Mouse (Mus musculus) kidney, postnatal 25 days (tissue): Measurements from ENCODE around the gene Gpr75.

Experiments used
- DNase-seq, 2 experiments: peaks; one replicate each; pipeline ENCODE4 v3.0.0; 2021; ENCODE audit warnings: mixed read lengths in 2 of 2

The Gpr75 gene

GRCm38 (mm10) chr11:30885171-30885871 lies at the start of gene Gpr75, which contains the start of gene Asb3:
Gene Gpr75, plus strand, starts transcription at chr11:30885358.
Gene Asb3, plus strand, starts transcription at chr11:30885416.
- peak; percentile 43 to 68 for DNase-seq

GRCm38 (mm10) chr11:30838793-30839192 lies 46.4 kb upstream of the Gpr75 start:
- no peak for DNase-seq

- DNase-seq, result no peak
These were observed 40.8 kb upstream of the Gpr75 start for GRCm38 (mm10) chr11:30844355-30844754.

- DNase-seq, result no peak
These were observed 12.7 kb upstream of the Gpr75 start for GRCm38 (mm10) chr11:30872425-30872824.

- DNase-seq, result no peak
These were observed 3.0 kb downstream of the Gpr75 start for GRCm38 (mm10) chr11:30888153-30888552.

- DNase-seq, result no peak
These were observed 11.0 kb downstream of the Gpr75 start for GRCm38 (mm10) chr11:30896201-30896600.

GRCm38 (mm10) chr11:30899312-30899711 lies 14.2 kb downstream of the Gpr75 start:
- no peak for DNase-seq

GRCm38 (mm10) chr11:30912311-30912710 lies 27.2 kb downstream of the Gpr75 start:
- DNase-seq, result no peak

- no peak for DNase-seq
These were observed 35.5 kb downstream of the Gpr75 start for GRCm38 (mm10) chr11:30920641-30921040.

GRCm38 (mm10) chr11:30923283-30923682 lies 38.1 kb downstream of the Gpr75 start:
- no peak for DNase-seq

GRCm38 (mm10) chr11:30928079-30928478 lies 42.9 kb downstream of the Gpr75 start:
- no peak for DNase-seq

- DNase-seq, result no peak
These were observed 43.3 kb downstream of the Gpr75 start for GRCm38 (mm10) chr11:30928498-30928897.
